Mouse (Mus musculus) megakaryocyte-erythroid progenitor cell, adult 5-6 weeks (primary cell): Measurements from ENCODE around the gene Cldn4. TPM values are rescaled to one million over a fixed set of nuclear protein-coding genes. Genes with fewer than 3 reads are reported as not detected.
A peak's percentile ranks its signal among the peaks of the same experiment; 100 is the strongest.
"Not testable (repeated sequence)": the region's sequence is repeated elsewhere in the genome, so short reads cannot be mapped to it uniquely, and the experiment has no call there.

Experiments
- ATAC-seq: replicated peaks from 2 replicates; pipeline ENCODE4 v1.8.0; 2016; ENCODE audit warnings: mild to moderate bottlenecking, inconsistent platforms; ENCODE audit not compliant: severe bottlenecking, poor library complexity, low FRiP score, low TSS enrichment
- total RNA-seq, 2 experiments: library from RNA; stranded (forward) in 1 of 2; stranded (reverse) in 1 of 2; fragments of 200-1000, 215-1000 nt in 1 of 2; fragments of >200 nt in 1 of 2; fragmentation: Nextera tagmentation in 1 of 2; gene quantifications; 2 replicates each; pipeline ENCODE4 v1.2.3; 2014 to 2017

Cldn4 gene
- total RNA-seq, 2 experiments from 2014 or later = not detected

DNA sequence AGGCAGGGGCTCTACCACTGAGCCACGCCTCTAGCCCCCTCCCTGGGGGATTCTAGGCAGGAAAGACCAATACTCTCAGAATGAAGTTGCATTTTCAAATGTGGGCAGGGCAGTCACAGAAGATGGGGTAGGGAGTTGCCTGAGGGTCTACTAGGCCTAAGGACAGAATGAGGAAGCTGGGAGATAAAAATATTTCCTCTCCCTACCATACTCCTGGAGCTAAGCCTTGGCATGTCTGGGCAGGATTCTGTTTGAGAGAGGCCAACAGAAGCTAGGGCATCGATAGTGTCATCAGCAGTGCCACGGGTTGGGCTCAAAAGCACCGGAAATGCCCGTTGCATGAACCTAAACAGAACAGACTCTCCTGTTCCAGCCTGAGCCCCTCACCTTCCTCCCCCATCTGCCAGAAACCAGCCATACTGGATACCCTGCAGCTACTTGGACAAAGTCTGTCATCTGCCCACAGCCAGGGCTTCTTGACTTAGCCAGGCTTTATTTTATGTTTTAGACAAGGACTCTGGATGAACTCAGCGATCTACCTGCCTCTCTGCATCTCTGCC, 10.0 kb downstream of the Cldn4 start:
- ATAC-seq = no peak

DNA sequence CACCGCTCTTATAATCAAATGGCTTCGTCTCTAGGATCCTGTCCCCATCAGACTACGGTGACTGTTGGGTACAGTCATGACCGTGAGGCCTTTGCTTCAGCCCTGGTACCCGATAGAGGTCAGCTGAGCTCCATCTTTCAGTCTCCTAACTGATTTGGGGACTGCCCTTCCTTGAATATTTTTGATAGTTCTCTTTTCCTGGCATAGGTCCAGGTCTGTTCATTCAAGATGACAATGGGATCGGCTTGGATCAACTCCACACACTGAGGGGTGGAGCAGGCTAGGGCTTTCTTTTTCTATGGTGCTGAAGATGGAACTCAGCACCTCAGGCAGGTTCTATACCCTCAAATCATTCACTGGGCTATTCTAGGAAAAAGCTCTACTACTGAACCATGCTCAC, 10.7 kb downstream of the Cldn4 start:
- ATAC-seq = no peak

DNA sequence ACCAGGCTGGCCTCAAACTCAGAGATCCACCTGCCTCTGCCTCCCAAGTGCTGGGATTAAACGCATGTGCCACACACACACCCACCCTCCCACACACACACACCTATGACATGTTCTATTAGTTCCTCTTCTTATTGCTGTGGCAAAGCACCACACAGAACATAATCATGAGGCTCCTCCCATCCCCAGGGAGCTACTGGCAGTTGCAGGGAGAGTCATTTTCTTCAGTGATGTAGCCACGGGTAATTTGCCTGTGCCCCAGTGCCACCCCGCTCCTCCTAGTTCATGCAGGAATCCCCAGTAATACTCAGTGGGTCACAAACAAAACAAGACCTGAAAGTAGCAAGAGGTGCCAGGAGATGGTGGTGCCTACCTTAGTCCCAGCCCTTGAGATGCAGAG, 12.1 kb downstream of the Cldn4 start:
- no peak for ATAC-seq

DNA sequence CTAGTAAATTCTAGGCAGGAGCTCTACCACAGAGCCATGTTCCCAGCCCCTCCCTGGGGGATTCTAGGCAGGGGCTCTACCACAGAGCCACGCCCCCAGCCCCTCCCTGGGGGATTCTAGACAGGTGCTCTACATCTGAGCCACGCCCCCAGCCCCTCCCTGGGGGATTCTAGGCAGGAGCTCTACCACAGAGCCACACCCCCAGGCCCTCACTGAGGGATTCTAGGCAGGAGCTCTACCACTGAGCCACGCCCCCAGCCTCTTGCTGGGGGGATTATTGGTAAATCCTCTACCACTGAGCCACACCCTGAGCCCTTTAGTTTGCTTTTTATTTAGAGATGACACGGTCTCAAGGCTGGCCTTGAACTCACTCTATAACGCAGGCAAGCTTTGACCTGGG, 13.0 kb downstream of the Cldn4 start:
- not testable (repeated sequence) for ATAC-seq

DNA sequence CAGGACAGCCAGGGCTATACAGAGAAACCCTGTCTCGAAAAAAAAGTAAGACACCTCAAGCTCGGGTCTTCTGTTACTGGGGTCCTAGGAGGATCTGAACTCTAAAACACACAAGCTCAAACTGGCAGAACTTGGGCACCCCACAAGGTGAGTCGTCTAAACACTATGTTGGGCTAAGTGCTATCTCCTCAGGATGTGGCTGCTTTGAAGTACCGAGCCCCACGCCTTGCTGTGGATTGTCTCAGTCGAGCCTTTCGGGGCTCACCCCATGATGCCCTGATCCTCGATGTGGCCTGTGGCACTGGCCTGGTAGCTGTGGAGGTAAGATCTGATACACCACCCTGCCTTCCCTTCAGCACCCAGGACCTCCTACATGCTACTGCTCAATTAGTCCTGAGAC, 13.5 kb downstream of the Cldn4 start:
- ATAC-seq = 0 out of 2 replicates have a peak, but pooled peaks have one; percentile 11

DNA sequence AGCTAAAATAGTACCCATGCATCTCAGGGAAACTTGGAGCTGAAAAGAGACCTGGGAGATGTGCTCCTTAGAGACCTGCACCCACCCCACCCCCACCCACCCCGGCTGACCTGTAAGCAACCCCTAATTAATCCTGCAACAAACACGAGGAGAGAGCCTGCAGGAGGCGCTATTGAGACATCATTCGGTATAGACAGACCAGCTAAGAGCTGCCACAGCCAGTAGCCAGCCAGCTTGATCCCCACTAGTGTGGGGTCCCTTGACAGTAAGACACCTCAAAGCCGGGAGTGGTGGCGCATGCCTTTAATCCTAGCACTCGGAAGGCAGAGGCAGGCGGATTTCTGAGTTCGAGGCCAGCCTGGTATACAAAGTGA, 13.8 kb downstream of the Cldn4 start:
- ATAC-seq = peak; percentile 60

DNA sequence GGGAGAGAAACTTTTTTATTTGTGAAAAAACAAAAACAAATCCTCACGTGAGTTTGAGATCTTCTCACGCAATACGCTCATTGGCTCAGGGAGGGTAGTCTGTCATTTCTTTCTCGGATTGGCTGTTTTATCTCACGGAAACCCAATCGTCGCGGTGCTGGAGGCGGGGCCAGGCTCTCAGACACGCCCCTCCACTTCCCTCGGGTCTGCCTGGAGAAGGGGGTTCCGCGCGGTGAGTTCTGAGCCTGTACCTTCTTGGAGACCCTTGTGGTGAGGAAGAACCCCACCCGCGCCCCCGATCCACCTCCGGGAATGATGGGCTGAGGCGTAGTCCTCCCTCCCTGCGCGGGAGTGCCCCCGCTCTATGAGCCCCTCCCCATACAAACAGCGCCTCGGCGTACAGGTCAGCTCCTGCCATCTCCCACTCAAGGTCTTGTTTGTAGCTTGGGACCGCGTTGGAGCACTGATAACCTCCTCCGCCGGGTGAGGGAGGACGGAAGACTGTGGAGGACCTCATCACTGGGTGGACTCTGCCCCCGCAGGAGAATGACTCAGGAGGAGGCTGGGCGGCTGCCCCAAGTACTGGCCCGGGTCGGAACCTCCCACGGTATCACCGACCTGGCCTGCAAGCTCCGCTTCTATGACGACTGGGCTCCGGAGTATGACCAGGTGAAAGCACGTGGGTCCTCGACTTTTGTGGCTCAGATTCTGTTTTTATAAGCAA, 14.4 kb downstream of the Cldn4 start, which contains the start of gene Mettl27:
TSS of gene Mettl27 (plus strand) at position 190 of the 724 bp plus-strand sequence.
- peak; percentile 98 for ATAC-seq

DNA sequence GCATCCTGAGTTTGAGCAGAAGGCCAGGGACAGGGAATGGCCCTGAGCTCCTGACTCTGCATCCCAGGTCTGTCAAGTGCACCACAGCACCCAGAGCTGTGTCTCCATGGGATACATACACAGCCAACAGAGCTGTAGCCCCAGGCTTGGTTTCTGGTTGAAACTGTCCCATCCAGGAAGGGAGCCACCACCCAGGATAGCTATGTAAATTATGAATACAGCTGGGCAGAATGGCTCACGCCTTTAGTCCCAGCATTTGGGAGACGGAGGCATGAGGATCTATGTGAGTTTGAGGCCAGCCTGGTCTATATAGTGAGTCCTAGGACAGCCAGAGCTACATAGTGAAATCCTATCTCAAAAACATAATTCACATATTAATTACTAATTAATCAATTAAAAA, 16.7 kb downstream of the Cldn4 start:
- no peak for ATAC-seq

DNA sequence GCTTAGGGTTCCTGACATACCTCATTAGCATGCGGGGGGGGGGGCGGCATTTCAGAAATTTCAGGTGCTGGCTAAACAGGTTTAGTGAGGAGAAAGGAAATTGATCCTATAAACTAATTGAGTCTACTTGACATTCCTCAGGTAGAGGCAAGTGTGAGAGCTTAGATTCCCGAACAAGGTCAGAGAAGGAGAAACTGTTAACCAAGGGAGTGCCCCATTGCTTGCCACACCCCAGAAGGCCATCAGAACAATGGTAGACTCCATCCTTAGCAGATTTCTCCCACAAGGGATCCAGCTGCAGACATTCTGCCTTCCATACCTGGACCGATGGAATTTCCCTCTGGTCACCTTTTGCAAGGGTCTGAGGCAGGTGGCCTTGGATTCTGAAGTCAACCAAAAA, 20.0 kb downstream of the Cldn4 start:
- no peak for ATAC-seq

DNA sequence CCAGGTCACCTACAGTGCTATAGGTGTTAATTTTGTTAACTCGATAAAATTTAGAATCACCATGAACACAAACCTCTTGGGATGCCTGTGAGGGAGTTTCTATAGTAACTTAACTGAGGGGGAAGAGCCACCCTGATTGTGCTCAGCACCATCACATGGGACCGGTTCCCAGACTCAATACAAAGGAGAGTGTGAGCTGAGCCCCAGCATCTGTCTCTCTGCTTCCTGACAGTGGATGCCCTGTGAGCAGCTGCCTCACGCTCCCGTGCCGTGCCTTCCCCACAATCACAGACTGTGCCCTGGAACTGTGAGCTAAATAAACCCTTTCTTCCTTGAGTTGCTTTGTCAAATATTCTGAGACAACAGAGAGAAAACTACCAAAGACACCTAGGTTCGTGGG, 23.6 kb downstream of the Cldn4 start:
- ATAC-seq = no peak

DNA sequence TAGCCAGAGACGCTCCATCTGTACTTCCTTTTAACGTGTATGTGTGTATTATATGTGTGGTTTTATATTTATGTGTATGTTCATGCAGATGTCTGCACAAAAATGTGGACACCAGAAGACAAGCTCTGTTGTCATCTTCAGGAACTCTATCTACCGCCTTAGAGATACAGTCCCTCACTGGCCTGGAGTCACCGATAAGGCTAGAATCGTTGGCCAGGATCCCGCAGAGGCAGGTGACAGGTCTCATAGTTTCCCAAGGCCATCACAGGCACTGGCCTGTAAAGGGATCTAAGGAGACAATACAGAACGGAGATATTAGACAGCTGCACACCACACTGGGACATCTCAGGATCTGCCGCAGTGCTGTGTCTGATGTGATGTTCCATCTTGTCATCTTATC, 25.6 kb downstream of the Cldn4 start:
- peak; percentile 34 for ATAC-seq

DNA sequence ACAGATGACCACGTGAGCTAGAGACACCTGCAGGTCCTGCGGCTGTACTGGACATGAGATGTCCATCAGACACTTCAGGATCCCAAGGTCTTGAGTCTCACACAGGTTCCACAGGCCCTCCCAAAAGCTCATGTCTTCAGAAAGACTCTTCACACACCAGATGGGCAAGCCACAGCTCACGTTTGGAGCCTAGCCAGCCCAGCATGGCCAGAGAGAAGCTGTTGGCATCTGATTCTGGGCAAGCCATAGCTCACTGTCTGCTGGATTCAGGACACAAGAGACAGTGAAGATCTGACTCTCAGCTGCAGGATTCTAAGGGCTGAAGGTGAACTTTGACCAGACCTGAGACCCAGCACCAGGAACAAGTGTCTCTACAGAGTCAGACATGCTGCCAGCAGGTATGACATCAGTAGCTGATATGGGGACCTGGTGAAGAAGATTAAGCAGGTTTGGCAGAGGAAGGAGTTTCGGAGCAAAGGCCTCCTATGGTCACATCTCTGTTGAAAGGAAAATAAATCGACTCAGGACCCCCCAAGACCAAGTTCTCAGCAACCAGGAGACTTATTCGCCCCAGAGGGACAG, 26.5 kb downstream of the Cldn4 start:
- ATAC-seq = peak; percentile 18

DNA sequence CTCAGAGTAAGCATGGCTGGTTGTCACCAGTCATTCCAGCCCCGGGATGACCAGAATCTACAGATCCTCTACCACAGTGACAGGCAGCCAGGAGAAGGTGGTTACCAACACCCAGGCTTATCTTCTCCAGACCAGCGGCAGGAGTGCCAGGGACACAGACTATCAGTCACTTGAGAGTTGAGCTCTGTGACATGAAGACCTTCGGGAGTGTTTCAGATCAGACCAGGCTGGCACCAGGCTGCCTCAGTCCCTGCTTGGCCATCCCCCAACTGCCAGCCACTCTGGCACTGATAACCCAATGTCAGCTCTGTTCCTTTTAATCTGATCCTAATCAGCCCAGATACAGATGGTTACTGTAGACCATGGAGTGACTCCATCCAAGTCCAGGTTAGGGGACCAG, 27.6 kb downstream of the Cldn4 start:
- peak; percentile 71 for ATAC-seq

DNA sequence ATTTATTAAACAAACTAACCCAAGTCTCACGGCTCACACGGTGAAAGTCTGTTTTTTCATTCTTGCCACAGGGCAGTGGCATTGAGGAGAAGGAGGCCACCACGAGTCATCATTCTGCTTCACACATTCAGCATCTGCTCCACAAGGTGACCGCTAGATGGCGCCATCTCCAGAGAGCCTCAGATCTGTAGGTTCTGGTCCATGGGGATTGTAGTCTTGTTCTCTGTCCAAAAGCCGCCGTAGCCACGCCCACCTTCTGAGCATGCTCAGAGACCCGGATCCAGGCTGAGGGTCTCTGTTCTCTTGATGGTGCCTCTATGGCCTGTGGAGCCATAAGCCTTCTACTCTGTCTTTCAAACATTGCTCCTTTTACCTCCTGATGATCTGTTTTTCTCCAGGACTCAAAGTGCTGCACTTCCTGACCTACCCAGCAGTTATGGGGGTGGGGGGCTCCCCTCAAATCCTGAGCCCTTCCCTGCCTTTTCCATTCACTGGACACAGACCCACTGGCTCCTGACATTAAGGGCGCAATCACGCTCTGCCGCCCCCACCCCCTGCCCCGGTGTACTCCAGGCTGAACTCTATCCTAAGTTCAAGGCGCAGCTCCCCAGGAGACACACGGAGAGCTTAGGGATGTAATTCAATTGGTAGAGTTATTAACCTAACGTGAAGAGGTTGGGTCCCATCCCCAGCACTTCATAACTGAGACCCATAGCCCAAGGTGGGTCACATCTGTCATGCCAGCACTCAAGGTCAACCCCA, 28.5 kb downstream of the Cldn4 start:
- 0 out of 2 replicates have a peak, but pooled peaks have one; percentile 4 for ATAC-seq

DNA sequence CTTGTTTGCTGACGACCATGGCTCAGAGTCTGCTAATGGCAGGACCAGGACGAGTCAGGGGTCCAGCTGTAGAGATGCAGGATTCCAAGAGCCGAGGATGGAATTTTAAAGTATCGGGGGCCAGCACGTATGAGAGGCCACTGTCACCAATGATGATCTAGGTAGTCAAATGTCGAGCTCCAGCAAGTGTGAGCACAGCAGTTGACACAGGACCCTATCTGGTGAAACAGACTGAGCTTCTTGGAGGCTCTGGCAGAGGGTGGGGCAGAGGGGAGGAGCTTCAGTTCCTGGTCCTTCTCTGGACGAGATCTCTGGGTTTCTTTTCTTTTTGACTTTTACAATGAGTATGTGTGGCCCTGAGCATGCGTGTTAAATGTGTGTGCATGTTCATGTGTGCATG, 31.4 kb downstream of the Cldn4 start, which contains the start of gene Cldn13:
TSS of gene Cldn13 (minus strand) at position 216 of the 400 bp plus-strand sequence.
- ATAC-seq = peak; percentile 56

DNA sequence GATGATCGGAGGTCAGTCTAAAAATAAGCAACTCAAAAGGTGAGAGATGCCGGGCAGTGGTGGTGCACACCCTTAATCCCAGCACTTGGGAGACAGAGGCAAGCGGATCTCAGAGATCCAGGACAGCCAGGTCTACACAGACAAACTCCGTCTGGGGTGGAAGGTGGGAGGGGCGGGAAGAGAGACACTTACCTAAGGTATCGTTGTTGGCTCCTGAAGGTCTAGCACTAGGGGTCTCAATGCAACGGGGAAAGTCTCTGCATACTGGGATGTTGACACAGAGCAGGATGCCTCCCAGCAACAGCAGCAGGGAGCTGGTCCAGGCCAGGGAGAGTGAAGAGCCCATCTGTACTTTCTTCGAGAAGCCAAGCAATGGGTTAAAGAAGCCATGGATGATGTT, 32.2 kb downstream of the Cldn4 start:
- no peak for ATAC-seq

DNA sequence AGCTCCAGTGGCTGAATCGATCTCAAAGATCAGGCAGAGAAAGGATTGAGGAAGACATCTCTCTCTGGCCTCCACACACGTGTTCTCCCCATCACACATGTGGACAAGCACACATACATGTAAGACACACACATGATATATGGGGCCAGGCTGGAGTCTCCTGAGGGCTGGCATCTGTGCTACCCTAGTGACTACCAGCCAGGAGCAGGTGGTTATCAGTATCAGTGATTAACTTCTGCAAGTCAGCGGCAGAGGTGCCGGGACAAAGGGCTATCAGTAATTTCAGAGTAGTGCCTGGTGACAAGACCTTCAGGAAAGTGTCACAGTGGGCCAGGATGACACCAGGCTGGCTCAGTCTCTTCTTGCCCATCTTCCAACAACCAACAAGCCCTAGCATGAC, 33.0 kb downstream of the Cldn4 start:
- peak; percentile 81 for ATAC-seq

DNA sequence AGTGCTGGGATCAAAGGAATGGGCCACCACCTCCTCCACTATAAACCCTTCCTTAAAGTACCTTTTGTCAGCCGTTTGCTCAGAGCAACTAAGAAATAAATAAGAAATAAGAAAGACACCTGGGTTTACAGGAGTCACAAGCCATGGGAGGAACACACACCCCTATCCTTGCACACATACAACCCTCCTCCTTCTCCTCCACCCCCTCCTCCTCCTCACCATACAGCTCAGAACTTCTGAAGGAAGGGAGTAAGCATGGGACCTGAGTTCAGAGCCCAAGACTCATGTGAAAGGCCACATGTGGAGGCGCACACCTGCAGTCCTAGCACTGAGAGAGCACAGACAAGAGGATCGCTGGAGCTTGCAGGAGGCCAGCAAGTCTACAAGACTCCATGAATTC, 33.4 kb downstream of the Cldn4 start:
- peak; percentile 15; the same call in 1 of the 2 replicates for ATAC-seq

DNA sequence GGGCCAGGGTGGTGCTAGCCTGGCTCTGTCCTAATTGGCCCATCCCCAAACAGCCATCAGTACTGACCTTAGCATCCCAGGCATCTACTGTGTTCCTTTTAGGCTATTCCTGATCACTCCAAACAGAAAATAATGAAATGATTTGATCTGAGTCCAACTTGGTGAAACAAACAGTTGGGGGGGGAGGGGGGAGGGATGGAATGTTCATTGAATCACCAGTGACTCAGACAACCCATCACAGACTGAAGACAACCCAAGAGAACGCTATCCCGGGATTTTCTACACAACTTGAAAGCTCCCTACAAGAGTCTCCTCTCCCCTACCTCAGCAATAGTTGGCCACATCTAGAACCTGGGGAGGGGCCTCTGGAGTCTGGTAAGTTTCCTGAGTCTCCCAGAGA, 34.8 kb downstream of the Cldn4 start:
- ATAC-seq = no peak

DNA sequence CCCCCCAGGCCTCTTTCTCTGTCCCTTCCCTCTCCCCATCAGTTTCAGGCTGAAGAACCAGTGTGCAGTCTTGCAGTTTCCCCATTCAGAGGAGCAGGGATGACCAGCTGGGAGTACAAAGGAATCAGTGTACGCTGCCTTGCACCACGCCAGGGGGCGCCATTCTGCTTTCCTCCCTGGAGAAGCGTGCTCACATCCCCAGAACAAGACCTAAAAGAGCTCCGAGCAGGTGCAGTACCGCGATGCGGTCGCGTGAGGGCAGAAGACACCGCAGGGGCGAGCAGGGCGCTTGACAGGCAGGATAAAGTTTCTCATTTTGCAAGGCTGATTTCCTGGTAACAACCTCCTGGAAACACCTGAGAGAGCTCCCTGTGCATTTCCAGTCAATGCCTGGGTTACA, 39.6 kb downstream of the Cldn4 start:
- peak; percentile 91 for ATAC-seq
